Mouse (Mus musculus): Measurements from ENCODE around the gene Setd4.

DNA sequence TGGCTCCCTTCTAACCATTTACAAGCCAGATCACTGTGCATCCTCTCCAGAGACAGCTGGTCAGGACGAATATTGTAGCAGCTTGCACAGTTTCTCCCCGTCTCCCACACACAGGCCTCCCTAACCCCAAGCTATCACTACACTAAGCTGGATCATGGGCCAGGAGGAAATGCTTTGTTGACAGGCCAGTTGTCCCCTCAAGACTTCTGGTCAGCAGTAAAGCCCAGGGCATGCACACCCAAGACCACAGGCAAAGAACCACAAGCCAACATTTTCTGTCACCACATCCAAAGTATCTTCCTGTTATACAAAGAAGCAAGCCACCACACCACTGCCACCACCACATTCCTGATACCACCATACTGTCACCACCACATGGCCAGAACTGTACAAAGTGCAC is 55.8 kb downstream of the Setd4 start:
- no peak for TF ChIP-seq CTCF (IDR thresholded peaks at IDR 0.05)
- TF ChIP-seq POLR2A (IDR thresholded peaks at IDR 0.05; ENCODE audit: insufficient read depth, low read depth, low read length): no peak
- no peak for TF ChIP-seq EP300 (IDR thresholded peaks at IDR 0.05; ENCODE audit: insufficient read depth, low read depth, low read length)
